In the genomic region with DNA sequence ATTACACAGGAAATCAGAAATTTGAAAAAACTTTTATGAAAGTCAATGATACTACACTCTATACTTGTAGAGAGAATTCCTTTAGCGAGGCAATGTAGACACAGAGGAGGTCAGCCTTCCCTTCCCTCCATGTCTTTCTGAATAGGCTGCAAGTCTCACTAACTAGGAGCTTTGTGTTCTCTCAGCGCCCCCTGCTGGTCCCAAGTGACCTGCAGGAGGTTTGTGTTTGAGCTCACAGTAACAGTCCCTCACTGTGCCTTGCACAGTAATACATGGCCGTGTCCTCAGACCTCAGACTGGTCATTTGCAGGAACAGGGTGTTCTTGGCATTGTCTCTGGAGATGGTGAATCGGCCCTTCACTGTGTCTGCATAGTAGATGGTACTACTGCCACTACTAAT, we compare ENCODE assay signal across 10 mouse cellular contexts.
DNase-seq lines count a peak whose midpoint lies in the region; ATAC-seq and TF ChIP-seq lines count a peak whose summit lies in the region.
"Had no signal": no experiment of that assay in that cellular context is flagged by ENCODE, and none has a peak within 500 bp of the region (broad histone marks: within the 10 kb centered on the region; RNA-seq: fewer than 3 reads in every experiment).

No protein-coding gene starts in this region.

- TF ChIP-seq CTCF in gastrocnemius, adult 2 months (IDR thresholded peaks at IDR 0.05), result peak; percentile 28; the same call in 1 of the 2 replicates

- no peak for ATAC-seq in activated CD4-positive, CD25-positive, alpha-beta regulatory T cell, adult 4 months

- no peak for DNase-seq in gastrocnemius, adult 2 months
- no peak for DNase-seq in gastrocnemius, postnatal 14 days
- DNase-seq in lung, postnatal 36 days, result peak; percentile 7
- DNase-seq in lung, postnatal 4 days, result no peak
- peak; percentile 32 for DNase-seq in adrenal gland, adult 2 months
- DNase-seq in kidney, adult 8-10 months, result peak; percentile 35 to 69
- DNase-seq in testis, postnatal 10 days (ENCODE audit: low spot score), result peak; percentile 64

- intact Hi-C loops in gastrocnemius, adult 2 months (cut with DNase I), result no loop called here
- intact Hi-C loops in gastrocnemius, postnatal 14 days (cut with DNase I; ENCODE audit: low total_unique reads), result no loop called here

- H3K27ac ChIP-seq in gastrocnemius, adult 2 months, result no peak overlapping the region
- H3K27ac ChIP-seq: macrophage; stomach, embryonic 15.5 days had no signal

- no peak overlapping the region for H3K4me3 ChIP-seq in gastrocnemius, adult 2 months
- H3K4me3 ChIP-seq: stomach, embryonic 15.5 days had no signal

Comparison
In these comparisons a context has a peak if more than half of its experiments do, and no peak if none do; other contexts are left out.
1. DNase-seq: peak in lung, postnatal 36 days (single experiment), adrenal gland, adult 2 months (single experiment), kidney, adult 8-10 months (2 of 2) and testis, postnatal 10 days (single experiment); none in gastrocnemius, adult 2 months (single experiment), gastrocnemius, postnatal 14 days (single experiment) and lung, postnatal 4 days (0 of 2).